Mouse (Mus musculus): ENCODE data around the gene Tcf7l2.

Tcf7l2 gene

DNA sequence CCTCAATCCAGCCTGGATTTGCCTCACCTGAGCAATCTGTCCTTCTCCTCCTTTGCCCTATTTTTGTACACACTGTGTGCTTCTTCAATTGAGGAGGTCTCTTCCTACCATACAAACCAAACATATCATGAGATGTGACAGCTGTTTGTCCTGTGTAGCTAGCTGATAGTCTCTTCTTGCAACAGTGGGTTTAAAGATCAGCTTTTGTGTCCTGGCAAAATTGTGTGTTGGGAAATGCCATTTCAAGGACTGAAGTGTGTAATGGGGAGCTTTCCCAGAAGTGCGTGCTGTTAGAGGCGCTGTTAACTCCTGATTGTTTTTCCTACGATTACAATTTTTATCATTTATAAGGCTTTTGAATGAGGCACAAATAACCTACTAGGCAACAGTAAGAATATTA is 174.6 kb downstream of the Tcf7l2 start:
- no peak for DNase-seq

DNA sequence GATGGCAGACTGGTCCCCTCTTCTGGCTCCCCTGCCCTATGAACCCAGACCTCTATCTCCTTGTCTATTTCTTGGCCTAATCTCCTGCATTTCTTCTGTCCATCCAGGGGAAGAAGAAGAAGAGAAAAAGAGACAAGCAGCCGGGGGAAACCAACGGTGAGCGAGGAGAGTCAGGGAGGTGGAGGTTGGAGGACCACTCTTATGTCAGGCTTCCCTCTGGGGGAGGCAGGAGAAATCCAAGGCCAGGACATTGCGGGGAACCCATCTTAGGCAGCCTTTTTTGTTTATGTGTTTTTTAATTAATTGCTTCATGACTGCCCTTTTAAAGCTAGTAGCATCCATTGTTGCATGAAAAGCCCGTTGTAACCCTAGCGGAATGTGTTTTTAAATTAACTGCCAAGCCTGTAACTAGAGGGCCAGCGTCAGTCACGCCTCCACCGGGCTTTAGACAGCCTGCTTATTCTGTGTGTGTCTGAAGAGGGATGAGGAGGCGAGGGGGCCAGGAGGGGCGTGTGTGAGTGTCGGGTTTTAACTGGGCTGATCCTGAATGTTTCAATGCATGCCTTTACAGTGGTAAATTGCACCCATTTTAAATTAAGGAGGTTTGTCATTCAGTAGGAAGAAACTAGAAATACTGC is 182.3 kb downstream of the Tcf7l2 start:
- DNase-seq = no peak

DNA sequence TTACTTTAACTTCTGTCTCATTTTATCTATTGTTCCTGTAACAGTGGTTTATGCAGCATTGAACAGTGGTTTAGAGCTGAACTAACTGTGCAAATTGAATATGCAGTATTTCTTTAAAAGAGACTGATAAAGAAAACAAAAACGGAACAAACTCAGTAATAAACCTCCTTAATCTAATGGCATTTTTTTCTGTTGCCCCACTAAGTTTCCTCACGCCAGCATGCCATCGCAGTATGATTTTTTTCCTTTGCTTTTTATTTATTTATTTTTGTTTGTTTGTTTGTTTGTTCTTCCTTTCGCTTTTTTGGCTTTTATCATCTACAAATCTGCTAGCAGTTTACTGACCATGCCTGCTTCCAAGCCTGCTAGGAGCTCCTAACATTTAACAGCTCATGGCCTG is 183.2 kb downstream of the Tcf7l2 start:
- DNase-seq = no peak

DNA sequence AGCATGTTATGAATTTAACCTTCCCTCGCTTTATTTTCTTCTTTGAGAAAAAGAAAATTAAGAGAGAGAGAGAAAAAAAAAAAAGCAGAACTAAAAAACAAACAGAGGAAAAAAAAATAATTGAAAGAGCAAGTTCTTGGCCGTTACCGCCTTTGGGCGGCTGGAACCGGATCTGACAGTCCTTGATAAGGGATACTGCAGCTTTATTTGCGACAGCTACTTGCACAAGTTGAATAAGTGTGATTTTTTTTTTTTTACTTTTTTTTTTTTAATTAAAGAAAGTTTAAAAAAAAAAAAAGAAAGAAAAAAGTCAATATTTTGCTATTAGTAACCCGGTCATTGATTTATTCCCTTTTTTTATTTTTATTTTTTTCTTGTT is 183.8 kb downstream of the Tcf7l2 start:
- no peak for DNase-seq

DNA sequence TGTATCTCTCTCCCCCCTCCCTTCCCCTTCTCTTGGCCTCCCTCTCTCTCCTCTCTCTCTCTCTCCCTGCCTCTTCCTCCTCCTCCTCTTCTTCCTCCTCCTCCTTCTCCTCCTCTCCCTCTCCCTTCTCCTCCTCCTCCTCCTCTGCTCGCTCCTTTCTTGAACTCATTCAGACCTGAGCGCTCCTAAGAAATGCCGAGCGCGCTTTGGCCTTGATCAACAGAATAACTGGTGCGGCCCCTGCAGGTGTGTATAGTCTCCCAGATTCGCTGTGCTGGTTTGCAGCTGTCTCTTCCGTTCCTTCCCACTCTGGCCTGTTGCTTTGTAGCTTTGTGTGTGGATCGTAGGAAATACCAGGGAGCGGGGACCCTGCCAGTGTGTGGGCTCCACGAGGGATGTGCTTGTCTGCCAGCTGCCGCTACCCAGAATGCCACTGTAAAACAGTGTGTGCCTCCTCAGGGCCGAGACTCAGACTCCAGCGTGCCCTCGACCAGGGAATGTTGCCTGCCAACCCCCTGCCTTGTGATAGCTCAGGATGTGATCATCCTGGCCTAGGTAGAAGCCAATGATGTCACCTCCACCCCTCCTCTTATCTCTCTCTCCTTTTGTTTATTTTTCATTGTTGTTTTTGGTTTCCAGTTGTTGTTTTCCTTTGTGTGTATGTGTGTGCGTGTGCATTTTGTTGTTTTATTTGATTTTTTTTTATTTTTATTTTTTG is 184.3 kb downstream of the Tcf7l2 start:
- DNase-seq = no peak

DNA sequence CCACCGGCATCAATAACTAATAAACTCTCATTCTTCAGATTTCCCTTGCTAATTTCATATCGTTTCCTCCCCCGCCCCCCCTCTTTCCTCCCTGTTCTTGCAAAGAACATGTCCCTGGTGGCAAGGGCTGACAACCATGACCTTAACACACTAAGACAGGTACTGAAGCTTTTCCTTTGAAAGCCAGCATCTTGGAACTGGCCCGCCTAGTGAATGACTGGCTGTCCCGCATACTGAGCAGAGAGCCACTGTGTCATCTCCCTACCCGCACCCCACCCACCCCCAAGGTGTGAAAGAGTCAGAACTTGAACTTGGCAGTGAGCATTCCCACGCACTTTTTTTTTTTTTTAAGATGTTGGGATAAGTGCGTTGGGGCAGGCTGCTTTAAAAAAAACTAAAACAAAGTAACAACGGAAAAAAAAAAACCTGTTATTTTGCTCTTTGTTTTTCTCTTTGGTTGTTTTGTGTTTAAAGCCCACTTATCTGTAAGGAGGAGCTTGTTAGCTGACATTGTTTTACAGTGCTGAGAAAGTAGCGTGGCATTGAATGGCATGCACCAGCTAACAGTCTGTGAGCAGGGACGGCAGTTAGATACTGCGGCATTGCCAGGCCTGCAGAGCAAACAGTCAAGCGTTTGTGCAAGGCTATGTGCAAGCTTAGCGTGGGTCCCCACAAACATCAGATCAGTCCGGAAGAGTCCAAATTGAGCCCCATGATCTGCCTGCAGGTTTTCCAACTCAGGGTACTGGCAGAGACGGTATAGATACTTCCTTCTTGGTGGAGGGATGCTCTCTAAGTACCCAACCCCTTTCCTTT is 185.4 kb downstream of the Tcf7l2 start:
- no peak for DNase-seq

DNA sequence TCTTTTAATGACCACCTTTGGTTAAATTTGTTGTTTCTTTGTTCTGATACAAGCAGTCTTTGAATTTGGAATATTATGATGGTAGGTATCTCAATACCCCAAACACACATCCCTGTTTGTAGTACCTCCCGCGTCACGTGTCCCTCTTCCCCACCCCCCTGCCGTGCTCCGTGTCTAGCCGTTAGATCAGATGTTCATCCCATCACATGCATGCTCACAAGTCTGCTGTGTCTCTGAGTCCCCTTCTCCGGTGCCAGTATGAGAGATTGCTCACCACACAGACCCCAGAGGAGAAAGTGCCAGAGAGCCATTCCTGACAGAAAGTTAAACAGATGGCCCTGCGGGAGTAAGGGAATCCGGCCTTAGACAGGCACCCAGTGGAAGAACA is 186.0 kb downstream of the Tcf7l2 start:
- DNase-seq = no peak

DNA sequence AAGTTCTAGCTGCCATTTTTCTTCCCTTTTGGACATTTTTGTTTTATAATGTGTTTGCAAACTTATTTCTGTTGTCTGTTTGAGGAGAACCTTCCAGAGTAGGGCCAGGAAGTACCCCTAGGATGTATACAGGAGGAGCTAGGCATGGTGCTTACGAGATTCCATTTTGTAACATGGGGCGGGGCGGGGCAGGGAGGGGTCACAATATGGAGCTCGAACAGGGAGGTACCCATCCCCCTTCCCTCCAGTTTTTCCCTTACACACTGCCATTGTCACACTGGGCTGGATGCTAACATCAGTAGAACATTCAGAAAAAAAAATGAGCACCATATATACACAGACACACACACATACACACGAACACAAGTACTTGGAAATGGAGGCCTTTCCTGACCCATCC is 187.1 kb downstream of the Tcf7l2 start:
- no peak for DNase-seq

DNA sequence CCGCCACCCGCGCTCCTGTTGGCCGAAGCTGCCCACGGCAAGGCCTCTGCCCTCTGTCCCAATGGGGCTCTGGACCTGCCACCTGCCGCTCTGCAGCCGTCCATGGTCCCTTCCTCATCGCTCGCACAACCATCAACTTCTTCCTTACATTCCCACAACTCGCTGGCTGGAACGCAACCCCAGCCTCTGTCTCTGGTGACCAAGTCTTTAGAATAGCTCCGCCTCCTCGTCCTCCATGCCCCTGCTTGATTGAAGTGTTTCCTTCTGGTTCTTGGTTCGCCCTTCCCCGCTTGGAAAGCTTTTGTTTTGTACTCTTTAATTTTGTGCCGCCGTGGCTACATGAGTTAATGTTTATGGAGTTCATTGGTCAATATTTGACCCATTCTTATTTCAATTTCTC is 190.0 kb downstream of the Tcf7l2 start:
- DNase-seq = no peak

DNA sequence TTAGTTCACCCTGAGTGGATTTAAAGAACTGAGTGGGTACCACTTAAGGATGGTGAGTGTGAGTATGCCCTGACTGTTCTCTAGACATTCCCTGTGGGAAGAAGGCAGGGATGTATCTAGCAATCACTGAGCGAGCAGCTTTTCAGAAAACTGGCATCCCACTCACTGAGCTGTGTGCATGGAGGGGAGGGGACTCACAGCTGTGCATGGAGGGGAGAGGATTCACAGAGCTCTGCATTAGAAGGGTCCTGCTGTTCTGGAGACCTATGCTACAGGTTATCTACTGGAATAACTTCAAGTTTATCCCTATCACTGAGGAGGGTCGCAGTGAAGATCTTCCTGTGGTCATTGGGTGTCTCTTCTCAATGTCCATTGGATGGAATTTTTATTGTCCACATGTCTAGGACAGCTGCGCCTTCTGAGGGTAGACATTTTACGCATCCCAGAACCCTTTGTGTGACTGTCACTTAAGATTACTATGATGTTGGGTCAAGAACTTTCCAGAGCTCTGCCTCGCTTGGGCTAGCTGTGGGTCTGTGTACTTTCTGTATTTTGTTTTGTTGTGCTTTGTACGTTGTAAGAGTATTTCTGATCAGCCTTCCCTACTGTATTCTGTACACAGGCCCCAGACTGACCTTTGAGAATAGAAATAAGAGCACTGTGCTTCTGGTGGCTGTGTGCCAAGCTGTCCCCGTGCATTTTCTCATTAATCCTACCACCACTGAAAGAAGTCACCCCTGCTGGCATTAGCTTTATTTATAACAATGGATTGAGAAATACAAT is 192.5 kb downstream of the Tcf7l2 start:
- DNase-seq = no peak

DNA sequence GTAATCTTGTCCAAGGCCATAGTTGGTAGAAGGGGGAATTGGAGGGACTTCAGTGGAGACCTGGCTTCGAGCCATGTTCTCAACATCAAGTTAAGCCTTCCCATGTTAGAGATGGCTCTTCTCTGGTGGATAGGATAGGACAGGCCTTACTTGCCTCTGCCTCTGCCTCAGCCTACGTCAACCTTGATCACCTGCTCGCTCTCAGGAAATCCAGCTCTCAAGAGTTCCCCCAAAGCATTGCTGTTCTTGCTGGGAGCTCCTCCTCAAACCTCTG is 193.0 kb downstream of the Tcf7l2 start:
- DNase-seq = no peak

DNA sequence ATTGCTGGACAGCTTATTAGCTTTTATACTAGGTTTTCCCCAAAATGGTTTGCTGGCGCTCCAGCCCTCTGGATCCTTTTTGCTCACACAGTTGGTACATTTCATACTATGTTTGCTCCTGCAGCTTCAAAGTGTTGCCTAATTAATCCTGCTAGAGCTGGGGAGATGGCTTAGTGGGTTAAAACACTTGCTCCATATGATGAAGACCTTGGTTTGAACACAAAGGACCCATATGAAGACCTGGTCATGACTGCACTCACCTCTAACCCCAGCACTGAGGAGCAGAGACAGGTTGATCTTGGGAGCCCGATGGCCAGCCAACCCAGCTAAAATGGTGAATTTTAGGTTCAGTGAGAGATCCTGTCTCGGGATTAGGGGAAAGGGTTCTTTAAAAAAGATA is 195.4 kb downstream of the Tcf7l2 start:
- DNase-seq = no peak

DNA sequence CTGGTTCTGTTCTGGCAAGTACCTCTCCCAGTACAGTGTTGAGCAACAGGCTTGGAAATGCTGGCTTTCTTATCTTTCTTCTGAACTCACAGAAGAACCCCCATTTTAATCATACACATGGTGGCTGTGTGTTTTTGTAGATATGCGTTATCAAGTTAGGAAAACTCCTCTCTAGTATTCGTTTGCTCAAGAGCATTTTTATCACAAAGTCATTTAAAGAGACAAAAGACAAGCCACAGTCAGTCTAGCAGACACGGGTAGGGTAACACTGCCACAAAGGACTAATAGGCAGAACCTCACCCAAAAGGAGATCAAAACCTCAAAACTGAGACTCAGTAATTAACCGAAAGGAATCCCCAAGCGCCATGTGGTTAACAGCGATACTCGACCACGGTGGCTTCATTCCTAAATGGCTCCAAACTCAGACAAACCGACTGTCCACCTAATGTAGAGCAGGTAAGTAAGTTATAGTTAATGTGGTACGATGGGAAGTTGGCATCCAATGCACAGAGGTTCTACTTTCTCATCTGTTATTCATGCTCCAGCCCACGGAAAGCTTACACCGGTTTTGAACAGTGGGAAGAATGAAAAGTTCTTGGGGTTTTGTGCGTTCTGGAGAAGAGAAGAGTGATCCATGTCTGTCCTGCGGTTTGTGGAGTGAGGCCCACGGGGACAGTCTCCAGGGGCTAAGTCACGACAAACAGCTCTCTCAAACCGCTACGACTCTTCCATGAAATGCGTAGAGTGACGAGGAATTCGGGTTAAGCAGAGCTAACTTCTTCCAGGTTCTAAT is 196.8 kb downstream of the Tcf7l2 start:
- DNase-seq = no peak

DNA sequence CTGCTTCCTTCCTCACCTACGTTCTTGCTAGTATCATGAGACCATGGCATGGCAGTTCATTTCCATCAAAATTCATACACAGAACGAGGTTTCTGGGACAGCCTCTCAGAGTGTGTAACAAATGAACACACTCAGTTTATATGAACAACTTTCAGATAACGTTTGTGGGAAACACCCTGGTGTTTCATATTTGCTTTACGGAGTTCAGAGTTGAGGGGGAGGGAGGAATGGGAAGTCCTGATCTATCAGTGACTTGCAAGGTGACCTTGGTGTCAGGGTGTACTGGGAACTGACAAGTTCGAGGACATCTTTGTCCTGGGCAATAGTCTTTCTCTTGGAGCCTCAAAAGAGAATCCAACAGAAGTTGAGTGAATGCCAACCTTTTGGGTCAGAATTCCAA is 197.5 kb downstream of the Tcf7l2 start:
- no peak for DNase-seq

DNA sequence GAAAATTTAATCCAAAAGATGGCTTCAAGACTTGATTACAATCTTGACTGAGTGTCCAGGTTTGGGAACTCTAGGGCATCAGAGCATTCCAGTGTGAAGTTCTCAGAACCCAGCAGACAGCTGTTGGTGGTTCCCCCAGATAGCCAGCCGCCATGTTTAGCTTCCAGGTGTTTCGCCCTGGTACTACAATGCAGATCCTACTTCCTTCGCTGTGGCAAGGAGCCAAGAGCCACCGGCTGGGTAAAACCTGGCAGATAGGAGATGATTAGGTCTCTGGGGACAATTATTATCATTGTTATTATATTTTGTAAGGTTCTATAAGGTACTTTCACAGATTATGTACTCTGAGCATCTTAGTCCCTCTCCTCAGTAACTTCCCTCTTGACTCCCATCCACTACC is 198.1 kb downstream of the Tcf7l2 start:
- no peak for DNase-seq

DNA sequence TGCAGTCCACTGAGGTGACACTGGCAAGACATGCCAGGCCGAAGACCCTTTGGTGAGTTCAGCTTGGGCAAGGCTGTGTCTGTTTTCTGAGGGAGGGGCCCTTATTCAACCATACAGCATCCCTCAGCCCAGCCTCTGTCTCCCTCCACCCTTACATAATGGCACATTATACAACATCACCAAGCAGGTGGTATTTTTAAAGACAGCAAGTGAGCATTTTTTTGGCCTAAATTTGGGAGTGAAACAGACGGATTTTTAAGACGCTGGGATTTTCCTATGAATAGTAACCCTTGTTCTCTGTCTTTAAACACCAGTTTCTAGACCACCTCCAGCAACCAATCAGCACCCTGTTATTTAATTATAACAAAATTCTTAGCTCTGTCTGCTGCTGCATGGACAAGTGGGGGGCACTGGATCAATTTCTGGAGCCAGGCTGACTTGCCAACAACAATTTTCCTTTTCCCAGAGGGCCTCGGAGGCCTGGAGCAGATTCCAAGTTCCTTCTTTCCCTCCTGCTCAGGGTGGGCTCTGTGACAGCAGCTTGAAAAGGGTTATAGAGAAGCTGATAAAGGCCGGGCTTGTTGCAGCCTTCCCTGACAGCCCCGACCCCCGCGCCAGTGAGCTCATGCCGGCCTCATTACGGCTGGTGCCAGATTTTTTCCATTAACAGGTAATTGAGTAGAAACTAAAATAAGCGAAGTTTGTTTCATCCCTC is 199.1 kb downstream of the Tcf7l2 start:
- DNase-seq = no peak

DNA sequence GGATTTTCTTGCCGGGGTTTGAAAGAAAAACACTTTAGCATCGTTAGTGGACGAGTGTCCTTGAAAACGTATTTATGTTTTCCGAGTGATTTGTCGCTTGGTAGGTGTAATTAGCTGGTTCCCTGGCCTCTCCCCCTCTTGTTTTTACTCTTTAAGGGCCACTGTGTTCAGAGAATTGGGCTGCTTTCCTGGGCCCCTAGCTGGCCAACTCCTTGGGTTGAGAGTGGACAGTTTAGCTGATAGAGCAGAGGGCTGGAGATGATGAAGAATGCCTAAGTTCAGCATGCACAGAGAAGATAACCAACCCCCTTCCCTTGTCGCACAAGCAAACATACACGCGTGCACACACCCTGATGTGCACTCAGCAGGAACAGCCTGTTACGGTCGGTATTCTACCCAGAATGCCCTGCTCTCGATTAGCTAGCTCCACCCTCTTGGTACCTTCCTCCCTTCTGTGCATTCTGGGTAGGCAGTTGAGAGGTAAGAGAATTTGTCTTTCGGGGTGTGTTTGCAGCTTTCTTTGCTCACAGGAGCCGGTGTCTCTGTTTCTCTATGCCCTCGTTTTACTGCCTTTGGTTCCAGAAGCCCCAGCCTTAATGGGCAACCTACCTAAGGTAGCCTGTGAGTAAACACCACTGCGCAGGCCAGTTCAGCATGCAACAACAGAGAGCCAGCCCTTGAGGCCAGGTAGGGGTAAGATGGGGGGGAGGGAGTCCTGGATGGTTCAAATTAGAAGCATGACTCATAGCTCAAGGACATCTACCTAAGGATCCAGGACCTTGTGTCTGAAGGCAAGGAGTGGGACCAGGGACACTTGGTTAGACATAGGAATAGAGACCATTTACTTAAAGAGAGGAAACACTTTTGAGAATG is 199.9 kb downstream of the Tcf7l2 start:
- no peak for DNase-seq

DNA sequence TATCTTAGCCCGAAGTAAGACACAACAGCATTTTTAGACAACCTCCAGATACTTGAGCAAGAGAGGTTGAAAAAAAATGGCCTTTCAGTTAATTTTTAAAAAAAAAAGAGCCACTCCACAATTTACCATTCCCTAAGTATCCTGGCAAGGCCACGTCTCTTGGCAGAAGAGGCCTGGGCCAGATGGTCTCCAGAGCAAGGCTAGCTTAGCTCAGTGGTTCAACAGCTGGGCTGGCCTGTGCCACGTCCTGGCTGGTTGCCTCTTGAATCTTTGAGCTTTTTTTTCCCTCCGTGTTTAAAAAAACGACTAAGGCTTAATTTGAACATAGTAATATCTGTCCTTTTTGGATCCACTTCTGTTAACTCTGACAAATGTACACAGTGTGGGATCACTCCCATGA is 209.8 kb downstream of the Tcf7l2 start:
- no peak for DNase-seq

DNA sequence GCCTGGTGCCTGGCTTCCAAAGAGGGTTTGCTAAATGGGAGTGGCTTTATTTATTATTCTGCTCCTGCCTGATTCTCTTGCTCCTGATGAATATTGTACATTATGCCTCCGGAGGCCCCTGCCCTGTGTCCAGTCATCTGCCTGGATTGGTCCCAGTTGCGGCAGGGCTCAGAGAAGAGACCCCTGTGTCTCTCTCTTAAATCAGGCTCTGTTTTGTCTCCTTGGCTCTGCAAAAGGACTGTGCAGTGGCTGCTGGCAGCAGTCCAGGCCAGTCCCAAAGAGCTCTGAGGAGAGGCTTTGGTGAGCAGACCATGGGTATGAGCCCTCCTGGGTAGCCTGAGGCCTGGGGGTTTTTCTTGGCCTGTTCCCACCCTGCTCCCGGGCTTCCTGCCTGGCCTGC is 211.6 kb downstream of the Tcf7l2 start:
- DNase-seq = no peak

DNA sequence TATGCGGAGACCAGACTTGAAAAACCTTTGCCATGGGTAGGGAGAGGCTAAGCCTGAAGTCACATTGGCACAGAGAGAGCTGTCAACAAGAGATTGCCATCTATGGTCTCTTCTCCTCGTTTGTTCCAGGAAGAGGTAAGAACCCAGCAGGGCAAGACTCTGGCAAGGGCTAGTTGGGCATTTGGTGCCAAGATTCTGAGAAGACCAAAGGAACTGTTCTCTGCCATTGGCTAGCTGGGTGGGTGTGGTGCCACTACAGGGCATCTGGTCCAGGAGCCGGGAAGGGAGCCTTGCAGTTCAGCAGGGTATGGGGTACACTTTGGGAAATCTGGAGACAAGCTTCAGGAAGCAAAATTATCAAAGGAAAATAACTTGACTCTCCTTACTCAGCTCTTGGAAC is 213.5 kb downstream of the Tcf7l2 start:
- no peak for DNase-seq

DNA sequence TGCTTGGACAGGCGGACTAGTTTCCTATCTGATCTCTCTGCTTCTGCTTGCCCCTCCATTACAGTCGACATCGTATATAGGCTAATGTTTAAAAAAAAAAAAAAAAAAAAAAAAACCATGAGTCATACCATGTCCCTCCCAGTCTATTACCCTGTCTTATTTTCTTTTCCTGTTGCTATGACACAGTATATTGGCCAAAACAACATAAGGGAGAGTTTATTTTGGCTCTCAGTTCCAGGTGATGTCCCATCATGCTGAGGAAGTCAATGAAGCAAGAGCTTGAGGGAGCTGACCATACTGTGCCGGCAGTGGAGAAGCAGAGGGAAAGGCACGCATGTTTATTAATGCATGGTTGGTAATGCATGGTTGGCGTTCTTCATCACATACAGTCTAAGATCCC is 215.1 kb downstream of the Tcf7l2 start:
- no peak for DNase-seq

Measured in B cell, adult 2 months (primary cell).